Mouse (Mus musculus): ENCODE measurements around the gene Asna1. TPM values are rescaled to one million over a fixed set of nuclear protein-coding genes. Genes with fewer than 3 reads are reported as not detected.

The Asna1 gene
- polyA plus RNA-seq, 1 experiment from 2014 or later: 97.7 TPM

DNA sequence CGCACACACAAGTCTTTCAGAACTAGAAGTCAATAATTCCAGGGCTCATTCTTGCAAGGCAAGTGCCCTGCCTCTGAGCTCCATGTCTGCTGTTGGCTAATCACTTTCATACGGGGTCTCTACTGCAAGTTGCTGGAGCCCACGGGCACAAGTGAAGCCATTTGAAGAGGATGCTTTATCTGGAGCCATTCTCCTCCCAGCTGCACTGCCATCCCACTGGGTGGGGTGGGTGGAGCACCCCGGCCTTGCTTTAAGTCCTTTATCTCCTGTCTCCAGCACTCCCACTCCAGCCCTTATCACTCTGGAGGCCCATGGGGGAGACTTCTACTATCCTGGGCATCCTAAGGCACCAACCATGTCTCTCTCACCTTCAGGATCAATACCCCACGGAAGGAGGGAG is 54.2 kb downstream of the Asna1 start:
- H3K4me1 ChIP-seq (replicated peaks): peaks cover 42% of the 10 kb centered on the region
- WGBS: 42% methylated on average over 5 of the region's 5 CpGs
- H3K9me3 ChIP-seq (replicated peaks): no peaks in the 10 kb centered on the region
- H3K36me3 ChIP-seq: peaks cover 31% of the 10 kb centered on the region
- H3K4me2 ChIP-seq: peak overlapping the region; percentile 80
- no peaks in the 10 kb centered on the region for H3K27me3 ChIP-seq
- no peak for ATAC-seq (replicated peaks; ENCODE audit: insufficient number of reproducible peaks, insufficient read depth, low FRiP score, low read depth)
- H3K4me3 ChIP-seq: peak overlapping the region; percentile 63
- no peak overlapping the region for H3K27ac ChIP-seq
- H3K9ac ChIP-seq: peak overlapping the region; percentile 87

DNA sequence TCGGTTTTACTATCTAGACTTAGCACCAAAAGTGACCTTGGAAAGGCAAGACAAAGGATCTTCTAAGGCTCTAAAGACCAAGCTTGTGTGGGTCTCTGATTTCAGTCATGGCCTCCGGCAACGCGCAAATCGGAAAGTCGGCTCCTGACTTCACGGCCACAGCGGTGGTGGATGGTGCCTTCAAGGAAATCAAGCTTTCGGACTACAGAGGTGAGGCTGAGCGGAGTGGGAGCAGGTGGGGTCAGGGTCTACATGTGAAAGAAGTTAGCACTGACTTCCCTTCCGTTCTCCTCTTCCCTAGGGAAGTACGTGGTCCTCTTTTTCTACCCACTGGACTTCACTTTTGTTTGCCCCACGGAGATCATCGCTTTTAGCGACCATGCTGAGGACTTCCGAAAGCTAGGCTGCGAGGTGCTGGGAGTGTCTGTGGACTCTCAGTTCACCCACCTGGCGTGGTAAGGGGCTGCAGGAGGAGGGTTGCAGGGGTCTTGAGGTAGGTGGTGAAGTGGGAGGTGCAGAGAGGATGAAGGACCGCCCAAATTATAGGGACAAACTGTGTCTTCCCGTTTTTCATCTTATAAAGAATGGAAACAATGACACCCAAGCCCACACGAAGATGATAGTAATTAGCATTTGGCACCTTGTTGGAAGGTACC is 54.8 kb downstream of the Asna1 start:
- Histone ChIP-seq H3K27me3 (no peaks in the 10 kb centered on the region), H3K9me3 (replicated peaks) (no peaks in the 10 kb centered on the region), H3K27ac (peak overlapping the region; percentile 87), H3K36me3 (peaks cover 31% of the 10 kb centered on the region), H3K4me1 (replicated peaks) (peaks cover 39% of the 10 kb centered on the region), H3K4me2 (peak overlapping the region; percentile 80), H3K9ac (peak overlapping the region; percentile 87), H3K4me3 (peak overlapping the region; percentile 63)
- 9% methylated on average over 21 of the region's 21 CpGs for WGBS
- no peak for ATAC-seq (replicated peaks; ENCODE audit: insufficient number of reproducible peaks, insufficient read depth, low FRiP score, low read depth)

DNA sequence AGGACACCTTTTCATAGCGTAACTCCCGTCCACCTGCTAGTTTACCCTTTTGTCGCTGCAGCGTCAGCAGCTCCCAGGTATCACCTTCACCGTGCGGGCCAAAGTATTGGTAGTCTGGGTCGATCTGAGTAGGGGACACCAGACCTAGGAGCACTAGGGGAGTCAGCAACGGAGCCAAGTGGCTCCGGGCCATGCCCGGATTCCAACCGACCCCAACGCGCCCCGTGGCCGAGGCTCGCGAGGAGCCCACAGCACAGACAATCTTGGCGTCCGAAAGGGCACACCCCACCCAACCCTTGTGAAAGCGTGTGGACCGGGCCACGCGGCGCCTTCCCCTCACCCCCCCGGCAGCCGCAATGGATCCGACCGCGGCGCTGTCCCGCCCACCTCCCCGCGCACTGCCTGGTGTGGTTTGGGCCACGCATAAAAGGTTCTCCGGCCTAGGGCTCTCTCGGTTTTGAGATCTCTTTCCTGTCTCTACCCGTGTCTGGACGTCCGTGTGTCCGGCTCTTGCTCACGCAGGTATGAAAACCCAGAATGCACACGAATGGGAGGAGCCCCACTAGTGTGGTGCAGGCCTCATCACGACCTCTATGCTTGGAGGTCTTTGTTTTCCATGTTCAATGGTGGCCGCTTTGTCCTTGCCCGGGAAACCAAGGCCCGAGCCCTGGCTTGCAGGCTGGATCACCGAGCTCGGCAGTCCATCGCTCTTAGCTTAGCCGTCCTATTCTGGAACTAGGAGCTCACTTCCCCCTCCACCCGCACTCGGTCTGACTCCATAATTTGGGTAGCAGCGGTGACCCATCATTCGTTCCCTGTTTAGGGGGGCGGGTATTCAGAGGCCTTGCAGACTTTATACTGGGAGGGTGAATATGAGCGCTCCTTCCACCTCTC is 55.6 kb downstream of the Asna1 start, which contains the start of the genes Gm49661, Prdx2 and Rnaseh2a:
Gm49661 (minus strand) TSS at position 193 of the 894 bp plus-strand sequence.
Prdx2 (plus strand) TSS at position 347 of the 894 bp plus-strand sequence.
Rnaseh2a (minus strand) TSS at position 527 of the 894 bp plus-strand sequence.
- H3K27ac ChIP-seq: peak within 1 kb of the TSS; percentile 87
- H3K9me3 ChIP-seq (replicated peaks): no peaks in the 10 kb centered on the region
- no peaks in the 10 kb centered on the region for H3K27me3 ChIP-seq
- WGBS: under 1% methylated on average over 56 of the region's 56 CpGs
- peak within 1 kb of the TSS; percentile 80 for H3K4me2 ChIP-seq
- H3K4me1 ChIP-seq (replicated peaks): peaks cover 39% of the 10 kb centered on the region
- peak within 1 kb of the TSS; percentile 63 for H3K4me3 ChIP-seq
- peak; percentile 56 for ATAC-seq (replicated peaks; ENCODE audit: insufficient number of reproducible peaks, insufficient read depth, low FRiP score, low read depth)
- peak within 1 kb of the TSS; percentile 87 for H3K9ac ChIP-seq
- H3K36me3 ChIP-seq: peaks cover 31% of the 10 kb centered on the region

DNA sequence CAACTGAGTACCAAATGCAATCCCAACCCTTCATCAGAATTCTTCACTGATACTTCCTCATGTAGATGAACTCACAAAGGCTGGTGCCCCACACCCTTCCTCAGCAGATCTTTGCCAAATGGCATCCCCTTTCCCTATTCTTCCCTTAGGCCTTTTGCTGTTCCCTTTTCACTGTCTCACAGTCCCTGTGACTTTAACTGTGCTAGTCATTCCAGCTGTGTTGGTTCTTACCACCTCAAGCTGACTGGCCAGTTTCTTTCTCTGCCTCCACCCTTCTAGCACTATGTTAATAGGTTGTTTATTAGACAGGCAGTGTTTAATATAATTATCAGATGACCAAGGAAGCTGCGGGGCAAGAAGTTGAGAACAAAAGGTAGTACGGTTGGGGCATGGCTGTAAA is 56.4 kb downstream of the Asna1 start:
- no peaks in the 10 kb centered on the region for H3K9me3 ChIP-seq (replicated peaks)
- H3K27ac ChIP-seq: peak overlapping the region; percentile 87
- H3K4me3 ChIP-seq: peak overlapping the region; percentile 63
- peak overlapping the region; percentile 87 for H3K9ac ChIP-seq
- WGBS: 27% methylated on average over 2 of the region's 2 CpGs
- H3K4me1 ChIP-seq (replicated peaks): peaks cover 38% of the 10 kb centered on the region
- no peak for ATAC-seq (replicated peaks; ENCODE audit: insufficient number of reproducible peaks, insufficient read depth, low FRiP score, low read depth)
- H3K27me3 ChIP-seq: no peaks in the 10 kb centered on the region
- H3K4me2 ChIP-seq: peak overlapping the region; percentile 80
- H3K36me3 ChIP-seq: peaks cover 27% of the 10 kb centered on the region

Small RNA genes within 50 kb of the gene (microRNA-seq; reads per million reads assigned to microRNA genes)
- not detected for gene Mir7070

Other genes starting within 250 kb of the Asna1 start
- 15.0 and 20.8 TPM in 2 replicates for gene Nfix, start 224.9 kb downstream of the Asna1 start, polyA plus RNA-seq (2015; fragmentation: Nextera tagmentation; extraction: Ambion mirVana)
- gene Dand5, start 202.5 kb downstream of the Asna1 start, polyA plus RNA-seq (2015; fragmentation: Nextera tagmentation; extraction: Ambion mirVana): 5.8 and 6.4 TPM in 2 replicates
- 45.3 and 46.5 TPM in 2 replicates for gene Gadd45gip1, start 193.8 kb downstream of the Asna1 start, polyA plus RNA-seq (2015; fragmentation: Nextera tagmentation; extraction: Ambion mirVana)
- 107 and 123 TPM in 2 replicates for gene Rad23a, start 184.6 kb downstream of the Asna1 start, polyA plus RNA-seq (2015; fragmentation: Nextera tagmentation; extraction: Ambion mirVana)
- gene Calr, start 178.3 kb downstream of the Asna1 start, polyA plus RNA-seq (2015; fragmentation: Nextera tagmentation; extraction: Ambion mirVana): 525 and 658 TPM in 2 replicates
- gene Farsa, start 168.3 kb downstream of the Asna1 start, polyA plus RNA-seq (2015; fragmentation: Nextera tagmentation; extraction: Ambion mirVana): 44.5 and 62.5 TPM in 2 replicates
- gene Syce2, start 153.2 kb downstream of the Asna1 start, polyA plus RNA-seq (2015; fragmentation: Nextera tagmentation; extraction: Ambion mirVana): 23.0 and 32.6 TPM in 2 replicates
- 36.4 and 40.1 TPM in 2 replicates for gene Gcdh, start 131.4 kb downstream of the Asna1 start, polyA plus RNA-seq (2015; fragmentation: Nextera tagmentation; extraction: Ambion mirVana)
- gene Klf1, start 123.4 kb downstream of the Asna1 start, polyA plus RNA-seq (2015; fragmentation: Nextera tagmentation; extraction: Ambion mirVana): 1.1 and 4.9 TPM in 2 replicates
- gene Dnase2a, start 116.7 kb downstream of the Asna1 start, polyA plus RNA-seq (2015; fragmentation: Nextera tagmentation; extraction: Ambion mirVana): 4.3 and 7.3 TPM in 2 replicates
- gene Mast1, start 87.9 kb downstream of the Asna1 start, polyA plus RNA-seq (2015; fragmentation: Nextera tagmentation; extraction: Ambion mirVana): 0.09 and 0.41 TPM in 2 replicates
- gene Rtbdn, start 78.3 kb downstream of the Asna1 start, polyA plus RNA-seq (2015; fragmentation: Nextera tagmentation; extraction: Ambion mirVana): 0.26 TPM in 1 of 2 replicates, not detected in the other
- not detected in 2 replicates for gene Gm49661, start 55.8 kb downstream of the Asna1 start, polyA plus RNA-seq (2015; fragmentation: Nextera tagmentation; extraction: Ambion mirVana)
- gene Prdx2, start 55.7 kb downstream of the Asna1 start, polyA plus RNA-seq (2015; fragmentation: Nextera tagmentation; extraction: Ambion mirVana): 596 and 644 TPM in 2 replicates
- 62.9 and 83.7 TPM in 2 replicates for gene Rnaseh2a, start 55.5 kb downstream of the Asna1 start, polyA plus RNA-seq (2015; fragmentation: Nextera tagmentation; extraction: Ambion mirVana)
- gene Junb, start 46.6 kb downstream of the Asna1 start, polyA plus RNA-seq (2015; fragmentation: Nextera tagmentation; extraction: Ambion mirVana): 11.0 and 16.6 TPM in 2 replicates
- 5.3 and 8.8 TPM in 2 replicates for gene Hook2, start 34.7 kb downstream of the Asna1 start, polyA plus RNA-seq (2015; fragmentation: Nextera tagmentation; extraction: Ambion mirVana)
- not detected in 2 replicates for gene Best2, start 10.8 kb downstream of the Asna1 start, polyA plus RNA-seq (2015; fragmentation: Nextera tagmentation; extraction: Ambion mirVana)
- 68.4 and 77.2 TPM in 2 replicates for gene Trir, start 1.5 kb upstream of the Asna1 start, polyA plus RNA-seq (2015; fragmentation: Nextera tagmentation; extraction: Ambion mirVana)
- 17.7 and 22.8 TPM in 2 replicates for gene Tnpo2, start 11.6 kb upstream of the Asna1 start, polyA plus RNA-seq (2015; fragmentation: Nextera tagmentation; extraction: Ambion mirVana)
- 15.4 and 22.2 TPM in 2 replicates for gene Fbxw9, start 34.8 kb upstream of the Asna1 start, polyA plus RNA-seq (2015; fragmentation: Nextera tagmentation; extraction: Ambion mirVana)
- gene Gm5741, start 42.7 kb upstream of the Asna1 start, polyA plus RNA-seq (2015; fragmentation: Nextera tagmentation; extraction: Ambion mirVana): not detected in 2 replicates
- gene Dhps, start 46.5 kb upstream of the Asna1 start, polyA plus RNA-seq (2015; fragmentation: Nextera tagmentation; extraction: Ambion mirVana): 46.1 and 52.8 TPM in 2 replicates
- 106 and 110 TPM in 2 replicates for gene Wdr83os, start 55.5 kb upstream of the Asna1 start, polyA plus RNA-seq (2015; fragmentation: Nextera tagmentation; extraction: Ambion mirVana)
- gene Wdr83, start 56.0 kb upstream of the Asna1 start, polyA plus RNA-seq (2015; fragmentation: Nextera tagmentation; extraction: Ambion mirVana): 33.1 and 40.8 TPM in 2 replicates
- 30.6 and 41.2 TPM in 2 replicates for gene Man2b1, start 58.0 kb upstream of the Asna1 start, polyA plus RNA-seq (2015; fragmentation: Nextera tagmentation; extraction: Ambion mirVana)
- gene Zfp791, start 97.8 kb upstream of the Asna1 start, polyA plus RNA-seq (2015; fragmentation: Nextera tagmentation; extraction: Ambion mirVana): 0.81 and 1.5 TPM in 2 replicates
- gene Cks1brt, start 126.6 kb upstream of the Asna1 start, polyA plus RNA-seq (2015; fragmentation: Nextera tagmentation; extraction: Ambion mirVana): not detected in 2 replicates
- not detected in 2 replicates for gene Olfr371, start 200.7 kb upstream of the Asna1 start, polyA plus RNA-seq (2015; fragmentation: Nextera tagmentation; extraction: Ambion mirVana)

Measured in heart, embryonic 15.5 days (tissue).